Mouse (Mus musculus): Measurements from ENCODE around the gene Ints7. TPM values are rescaled to one million over a fixed set of nuclear protein-coding genes. Genes with fewer than 3 reads are reported as not detected.

Ints7 gene
- polyA plus RNA-seq (2012; rRNA removed): 16.0 and 19.2 TPM in 2 replicates

- DNase-seq (ENCODE audit: low read depth, low spot score): peak; percentile 99
- under 1% methylated on average over 70 of the region's 70 CpGs for WGBS
Measured at GRCm38 (mm10) chr1:191575458-191576247, at the start of gene Ints7, which contains the start of gene Dtl. Ints7 (plus strand) TSS chr1:191575636. Dtl (minus strand) TSS chr1:191575544.

DNA sequence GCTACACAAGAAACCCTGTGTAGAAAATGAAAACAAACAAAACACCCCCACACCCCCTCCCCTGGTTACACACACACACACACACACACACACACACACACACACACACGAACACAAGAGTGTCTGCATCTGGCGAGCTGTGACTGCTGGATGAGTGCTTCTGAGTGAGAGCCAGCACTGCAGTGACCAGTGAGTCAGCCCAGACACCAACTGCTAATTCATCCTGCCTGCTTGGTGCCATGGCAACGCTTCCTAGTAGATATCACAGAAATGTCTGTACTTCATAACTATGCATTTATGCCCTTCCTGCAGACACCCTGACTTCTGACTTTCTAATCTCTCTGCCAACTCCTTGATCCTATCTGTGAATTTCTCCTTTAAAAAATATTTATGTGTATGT, 48.3 kb upstream of the Ints7 start:
- DNase-seq (ENCODE audit: low read depth, low spot score): no peak
- WGBS: 67% methylated on average over 3 of the region's 3 CpGs

- no peak for DNase-seq (ENCODE audit: low read depth, low spot score)
- 52% methylated on average over 4 of the region's 4 CpGs for WGBS
Measured at GRCm38 (mm10) chr1:191527921-191528612, 47.4 kb upstream of the Ints7 start.

DNA sequence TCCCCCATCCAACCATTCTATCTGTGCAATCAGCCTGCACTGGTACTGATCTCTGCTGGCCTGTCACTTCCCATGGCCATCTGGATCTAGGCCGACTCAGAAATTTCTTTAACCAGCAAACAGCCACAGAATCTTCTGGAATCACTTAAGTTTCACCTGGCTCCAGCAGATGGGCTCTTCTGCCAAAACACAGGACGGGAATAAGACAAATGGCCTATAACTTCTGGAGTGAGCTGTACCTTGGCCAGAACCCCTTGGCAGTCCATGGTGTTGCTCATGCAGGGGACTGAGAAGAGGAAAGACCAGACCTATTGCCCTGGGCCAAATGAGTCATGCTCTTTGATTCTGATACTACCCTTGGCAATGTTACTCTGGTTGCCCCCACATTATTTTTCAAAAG, 46.0 kb upstream of the Ints7 start:
- no peak for DNase-seq (ENCODE audit: low read depth, low spot score)
- 82% methylated on average over 2 of the region's 2 CpGs for WGBS

GRCm38 (mm10) chr1:191531023-191531422, 44.4 kb upstream of the Ints7 start:
- 43% methylated on average over 1 of the region's 1 CpGs for WGBS
- DNase-seq (ENCODE audit: low read depth, low spot score): no peak

GRCm38 (mm10) chr1:191534896-191535295, 40.5 kb upstream of the Ints7 start:
- WGBS: 85% methylated on average over 2 of the region's 2 CpGs
- no peak for DNase-seq (ENCODE audit: low read depth, low spot score)

- no peak for DNase-seq (ENCODE audit: low read depth, low spot score)
- WGBS: 65% methylated on average over 2 of the region's 2 CpGs
Measured at GRCm38 (mm10) chr1:191540300-191540699, 35.1 kb upstream of the Ints7 start.

- 91% methylated on average over 9 of the region's 9 CpGs for WGBS
Measured at GRCm38 (mm10) chr1:191541014-191541413, 34.4 kb upstream of the Ints7 start.

DNA sequence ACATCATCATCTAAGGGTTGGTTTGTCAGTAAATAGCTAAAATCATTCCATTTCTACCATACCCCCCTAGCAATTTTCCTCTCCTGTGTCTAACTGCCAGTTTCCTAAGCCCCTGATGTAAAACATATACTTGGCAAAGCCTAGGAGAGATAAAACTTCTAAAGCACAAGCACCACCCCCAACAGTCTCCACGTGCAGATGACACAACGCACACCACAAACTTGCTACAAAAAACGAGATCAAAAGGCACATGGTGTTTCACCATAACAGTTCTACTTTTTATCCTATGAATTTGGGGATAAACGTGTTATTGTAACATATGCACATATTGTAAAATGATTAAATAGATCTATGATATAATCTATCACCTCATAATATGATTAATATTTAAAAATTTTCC, 33.8 kb upstream of the Ints7 start:
- WGBS: 74% methylated on average over 4 of the region's 4 CpGs
- DNase-seq (ENCODE audit: low read depth, low spot score): no peak

More at GRCm38 (mm10) chr1:191541014-191541413, 34.4 kb upstream of the Ints7 start:
- no peak for DNase-seq (ENCODE audit: low read depth, low spot score)

GRCm38 (mm10) chr1:191543747-191544146, 31.7 kb upstream of the Ints7 start:
- no peak for DNase-seq (ENCODE audit: low read depth, low spot score)
- WGBS: 89% methylated on average over 3 of the region's 3 CpGs

DNA sequence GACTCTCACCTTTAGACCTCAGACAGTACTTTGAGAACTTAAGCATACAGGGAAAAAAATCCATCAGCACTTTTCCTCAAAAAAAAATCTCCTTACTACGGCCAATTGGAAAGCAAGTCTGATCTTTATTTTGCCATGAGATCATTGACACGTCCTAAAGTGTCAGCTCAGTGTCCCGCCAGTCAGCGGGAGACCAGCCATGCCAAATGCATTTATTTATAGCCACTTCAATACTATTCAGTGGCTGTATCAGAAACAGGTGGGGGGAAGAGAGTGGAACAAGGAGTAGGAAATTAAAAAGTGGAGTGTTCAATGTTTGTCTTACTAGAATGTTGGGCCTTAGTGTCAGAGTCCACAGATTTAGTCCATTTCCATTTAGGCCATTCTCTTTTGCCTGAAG, 24.6 kb upstream of the Ints7 start:
- 86% methylated on average over 4 of the region's 4 CpGs for WGBS
- DNase-seq (ENCODE audit: low read depth, low spot score): no peak

GRCm38 (mm10) chr1:191557109-191557508, 18.3 kb upstream of the Ints7 start:
- DNase-seq (ENCODE audit: low read depth, low spot score): no peak
- WGBS: 66% methylated on average over 8 of the region's 8 CpGs

- DNase-seq (ENCODE audit: low read depth, low spot score): no peak
- WGBS: 78% methylated on average over 5 of the region's 5 CpGs
Measured at GRCm38 (mm10) chr1:191559779-191560178, 15.7 kb upstream of the Ints7 start.

- DNase-seq (ENCODE audit: low read depth, low spot score): no peak
- WGBS: 52% methylated on average over 6 of the region's 6 CpGs
Measured at GRCm38 (mm10) chr1:191562823-191563365, 12.5 kb upstream of the Ints7 start.

DNA sequence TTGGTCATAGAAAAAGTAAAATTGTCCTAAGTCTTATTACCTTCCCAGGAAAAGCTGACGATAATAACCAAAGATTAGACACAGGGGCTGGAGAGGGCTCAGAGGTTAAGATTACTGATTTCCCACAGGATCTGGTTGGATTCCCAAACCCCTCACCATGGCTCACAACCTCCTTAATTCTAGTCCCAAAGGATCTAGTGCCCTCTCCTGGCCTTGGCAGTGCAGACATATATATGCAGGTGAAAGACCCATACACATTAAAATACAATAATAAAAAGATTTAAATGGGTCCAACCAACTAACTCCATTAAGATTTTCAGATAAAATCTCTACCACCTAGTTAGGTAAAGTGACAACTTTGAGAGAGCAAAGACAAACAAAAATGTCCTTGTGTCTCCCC, 7.6 kb upstream of the Ints7 start:
- 88% methylated on average over 1 of the region's 1 CpGs for WGBS
- no peak for DNase-seq (ENCODE audit: low read depth, low spot score)

- WGBS: 98% methylated on average over 2 of the region's 2 CpGs
- no peak for DNase-seq (ENCODE audit: low read depth, low spot score)
Measured at GRCm38 (mm10) chr1:191569625-191570024, 5.8 kb upstream of the Ints7 start.

DNA sequence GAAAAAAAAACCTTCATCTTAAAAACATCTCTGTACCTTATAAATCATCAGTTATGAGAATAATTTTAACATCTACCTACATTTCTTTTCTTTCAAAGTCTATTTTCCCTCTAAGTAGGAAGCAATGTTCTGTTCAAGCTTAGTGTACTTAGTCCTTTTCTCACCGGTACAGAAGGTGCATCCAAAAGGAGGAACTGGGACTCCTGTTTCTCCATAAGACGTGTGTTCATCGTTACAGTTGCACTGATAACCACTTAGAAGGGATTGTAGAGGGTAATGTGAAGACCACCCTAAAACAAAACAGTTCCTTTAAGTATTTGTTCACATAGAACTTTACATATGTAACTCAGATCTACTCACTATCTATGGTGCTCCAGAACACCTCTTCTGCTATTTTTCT, 5.0 kb upstream of the Ints7 start:
- DNase-seq (ENCODE audit: low read depth, low spot score): no peak
- 83% methylated on average over 3 of the region's 3 CpGs for WGBS

- DNase-seq (ENCODE audit: low read depth, low spot score): no peak
- under 1% methylated on average over 13 of the region's 13 CpGs for WGBS
Measured at GRCm38 (mm10) chr1:191573906-191574639, 1.4 kb upstream of the Ints7 start.

GRCm38 (mm10) chr1:191574871-191575457, 472 bp upstream of the Ints7 start:
- WGBS: under 1% methylated on average over 52 of the region's 52 CpGs
- DNase-seq (ENCODE audit: low read depth, low spot score): no peak

DNA sequence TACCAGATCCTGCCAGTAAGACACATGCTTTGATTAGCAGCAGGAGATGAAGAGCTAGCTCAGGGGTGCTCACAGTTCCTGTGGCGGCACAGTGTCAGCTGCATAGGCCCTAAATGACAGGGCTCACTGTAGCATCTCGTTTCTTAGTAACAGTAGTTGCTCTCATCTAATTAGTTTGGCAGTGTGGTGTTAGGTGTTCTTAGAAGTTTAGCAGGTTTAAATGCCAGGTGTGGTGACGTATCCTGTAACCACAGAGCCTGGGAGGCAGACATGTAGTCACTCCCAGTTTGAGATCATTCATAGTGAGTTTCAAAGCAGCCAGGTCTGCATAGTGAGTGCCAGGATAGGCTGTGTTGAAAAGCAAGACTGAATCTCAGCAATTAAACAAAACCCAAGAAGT, 4.1 kb downstream of the Ints7 start:
- DNase-seq (ENCODE audit: low read depth, low spot score): no peak
- 83% methylated on average over 3 of the region's 3 CpGs for WGBS

Data from large intestine, adult 2 months (tissue).